Mouse (Mus musculus) ovary, adult 18-20 months (tissue): ENCODE results near the gene Igfbp2.

Experiments used
- DNase-seq: peaks from one replicate; pipeline ENCODE4 v3.0.0; 2022; ENCODE audit warnings: low spot score, mixed read lengths

Igfbp2 gene

DNA sequence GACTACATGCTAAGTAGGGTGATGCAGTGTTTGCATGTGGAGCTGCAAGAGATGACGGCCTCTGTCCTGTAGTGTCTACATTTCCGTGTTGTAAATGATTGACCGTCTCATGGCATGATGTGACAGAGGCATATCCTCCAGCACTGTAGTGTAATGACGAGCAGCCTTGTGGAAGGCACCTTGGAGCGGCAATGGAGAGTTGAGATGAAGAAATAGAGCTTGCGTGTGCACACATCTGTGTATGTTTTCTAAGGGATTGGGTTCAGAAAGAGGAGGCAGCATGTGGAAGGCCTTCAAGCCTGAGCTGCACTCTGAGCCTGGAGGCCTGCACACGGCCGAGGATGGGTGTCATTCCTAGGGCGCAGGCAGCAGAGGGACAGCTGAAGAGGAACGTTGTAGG lies 31.4 kb downstream of the Igfbp2 start:
- no peak for DNase-seq

DNA sequence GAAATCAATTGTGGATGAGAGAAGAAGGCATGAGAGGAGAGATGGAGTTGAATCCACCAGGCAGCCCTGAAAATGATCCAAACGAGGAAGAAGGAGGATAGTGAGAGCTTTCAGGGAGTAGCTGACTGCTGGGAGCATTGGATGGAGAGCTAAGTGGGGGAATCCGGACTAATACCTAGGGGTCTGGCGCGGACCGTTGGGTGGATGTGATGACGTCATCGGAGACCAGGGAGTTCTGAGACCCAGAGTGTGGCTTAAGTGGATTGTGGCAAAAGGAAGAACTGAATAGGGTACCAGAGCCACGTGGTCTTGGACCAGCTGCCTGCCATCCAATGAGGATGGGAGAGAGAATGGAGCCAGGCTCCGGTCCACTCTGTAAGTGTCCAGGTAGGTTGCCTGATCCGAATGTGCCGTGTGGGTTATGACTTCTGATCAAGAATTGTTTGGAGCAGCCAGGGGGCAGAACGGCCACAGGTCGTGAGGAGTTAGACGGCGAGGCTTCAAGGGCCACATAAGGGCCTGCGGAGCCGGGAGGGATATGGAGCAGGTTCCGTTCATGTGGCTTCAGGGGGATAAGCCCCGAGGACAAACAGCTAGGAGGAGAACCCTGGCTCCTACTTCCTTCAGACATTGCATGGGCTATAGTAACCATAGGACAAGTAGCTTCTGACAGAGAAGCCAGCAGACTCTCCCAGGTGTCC lies 32.1 kb downstream of the Igfbp2 start:
- no peak for DNase-seq

DNA sequence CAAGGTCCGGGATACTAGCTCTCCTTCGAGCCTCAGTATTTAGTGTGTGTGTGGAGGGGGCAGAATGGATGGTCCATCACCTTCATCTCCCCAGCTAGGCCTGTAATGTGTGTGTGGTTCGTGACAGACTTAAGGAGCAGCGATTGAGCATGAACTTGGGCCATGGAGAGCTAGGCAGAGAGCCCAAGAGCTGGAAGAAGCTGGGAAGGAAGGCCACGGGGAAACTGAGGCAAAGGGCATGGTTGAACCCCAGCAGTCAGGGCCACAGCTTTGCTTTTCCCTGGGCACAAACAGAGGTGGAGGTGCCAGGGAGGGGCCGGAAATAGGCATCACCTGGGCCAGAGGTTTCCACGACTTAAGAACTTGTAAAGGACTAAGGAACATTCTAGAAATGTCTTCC lies 32.8 kb downstream of the Igfbp2 start:
- DNase-seq: no peak

DNA sequence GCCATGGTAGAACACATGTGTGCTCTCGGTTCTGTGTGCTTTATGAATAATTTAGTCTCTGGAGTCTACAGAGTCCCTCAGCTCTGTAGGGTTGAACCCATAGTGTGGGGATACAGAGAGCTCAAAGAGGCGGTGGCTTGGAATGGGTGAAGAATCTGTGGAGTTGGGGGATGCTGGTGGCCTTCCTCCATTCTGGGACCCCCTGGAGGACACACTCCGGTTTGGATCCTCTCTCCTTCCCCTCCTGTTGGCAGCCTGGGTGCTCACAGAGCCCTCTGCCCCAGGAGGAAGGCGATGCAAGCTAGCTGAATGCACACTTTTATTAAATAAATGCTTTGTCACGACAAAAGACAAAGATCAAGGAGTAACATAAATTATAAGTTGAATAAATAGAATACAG lies 33.3 kb downstream of the Igfbp2 start:
- no peak for DNase-seq

DNA sequence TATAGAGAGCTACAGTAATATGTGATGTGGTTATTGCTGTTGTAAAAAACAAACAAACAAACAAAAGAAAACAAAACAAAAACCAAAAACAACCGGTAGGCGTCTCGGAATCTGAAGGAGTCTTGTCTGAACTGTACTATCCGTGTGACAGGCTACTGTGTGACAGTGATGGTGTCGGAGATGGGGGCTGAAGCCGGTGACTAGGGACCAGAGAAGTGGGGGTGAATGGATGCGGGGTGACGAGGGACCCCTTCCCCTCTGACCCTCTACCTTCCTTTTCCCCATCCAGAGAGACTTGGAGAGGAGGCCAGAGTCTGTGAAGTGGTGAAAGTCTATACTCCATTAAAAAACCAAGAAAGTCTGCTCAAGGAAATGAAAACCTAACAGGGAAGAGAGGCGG lies 34.0 kb downstream of the Igfbp2 start:
- no peak for DNase-seq

DNA sequence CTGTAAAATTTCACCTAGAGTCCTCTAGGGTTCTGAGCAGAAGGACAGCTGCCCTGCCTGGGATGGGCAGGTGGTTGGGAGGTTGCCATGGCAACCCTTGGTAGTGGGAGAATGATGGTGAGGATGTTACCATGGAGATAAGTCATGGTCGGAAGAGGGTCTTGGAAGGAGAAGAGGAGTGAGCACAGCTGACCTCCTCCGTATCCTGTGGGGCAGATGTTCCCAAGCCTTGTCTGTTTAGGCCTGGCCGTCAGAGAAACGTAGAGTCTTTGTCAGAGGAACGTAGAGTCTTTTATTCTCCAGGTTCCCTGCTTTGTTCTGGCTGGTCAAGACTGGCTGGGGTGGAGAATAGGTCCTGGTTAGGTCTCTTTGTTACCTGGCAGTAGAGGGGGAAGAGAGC lies 34.6 kb downstream of the Igfbp2 start:
- DNase-seq: no peak

DNA sequence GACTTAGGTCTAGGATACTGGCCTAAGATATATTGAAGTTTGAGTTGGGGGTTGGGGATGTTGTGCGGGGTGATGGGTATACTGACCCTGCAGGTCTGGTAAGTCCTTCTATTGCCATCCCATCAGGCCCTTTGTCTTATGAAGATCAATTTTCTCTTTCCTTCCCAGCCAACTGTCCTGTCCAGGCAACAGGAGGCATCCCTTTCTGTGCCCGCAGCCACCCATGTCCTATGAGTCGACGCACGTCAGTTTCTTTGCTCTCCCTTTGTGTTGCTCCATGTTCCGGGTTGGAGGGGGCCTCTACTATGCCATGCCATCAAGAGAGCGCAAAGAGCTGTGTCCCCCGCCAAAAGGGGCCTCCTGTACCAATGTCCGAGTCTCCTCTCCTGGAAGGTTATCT lies 35.7 kb downstream of the Igfbp2 start:
- DNase-seq: no peak

DNA sequence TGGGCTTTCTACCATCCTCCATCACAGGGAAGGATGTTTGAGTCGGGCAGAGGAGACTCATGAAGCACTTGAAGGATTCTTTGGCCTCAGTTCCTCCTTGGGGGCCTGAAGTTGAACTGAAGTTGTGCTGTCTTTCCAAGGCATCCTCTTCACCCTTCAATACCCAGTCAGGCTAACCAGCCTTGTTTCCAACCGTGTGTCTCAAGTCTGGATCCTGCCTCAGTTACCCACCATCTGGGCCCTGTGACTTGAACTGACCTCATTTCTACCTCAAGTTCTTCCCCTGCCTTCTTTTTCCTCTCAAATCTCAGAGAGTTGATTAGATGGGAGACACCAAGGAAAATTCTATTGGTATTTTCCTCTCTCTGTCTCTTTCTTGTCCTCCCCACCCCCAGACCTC lies 36.2 kb downstream of the Igfbp2 start:
- DNase-seq: no peak

DNA sequence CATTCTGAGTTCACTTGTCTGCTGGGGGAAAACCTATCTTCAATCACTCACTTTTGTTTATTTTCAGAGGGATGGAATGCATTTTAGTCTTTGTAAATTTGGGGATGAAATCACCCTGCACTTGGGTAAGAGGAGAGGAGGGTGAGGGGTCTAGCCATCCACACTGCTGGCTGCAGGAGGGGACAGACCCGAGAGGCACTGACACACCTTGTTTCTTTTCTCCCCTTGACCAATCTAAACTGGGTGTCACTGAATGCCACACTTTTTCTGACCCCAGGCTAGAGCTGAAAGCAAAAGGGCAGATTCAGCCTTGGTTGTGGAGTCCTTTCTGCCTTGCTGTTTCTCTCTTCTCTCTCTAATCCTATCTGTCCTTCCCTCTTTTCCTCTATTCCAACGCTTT lies 37.4 kb downstream of the Igfbp2 start:
- no peak for DNase-seq

DNA sequence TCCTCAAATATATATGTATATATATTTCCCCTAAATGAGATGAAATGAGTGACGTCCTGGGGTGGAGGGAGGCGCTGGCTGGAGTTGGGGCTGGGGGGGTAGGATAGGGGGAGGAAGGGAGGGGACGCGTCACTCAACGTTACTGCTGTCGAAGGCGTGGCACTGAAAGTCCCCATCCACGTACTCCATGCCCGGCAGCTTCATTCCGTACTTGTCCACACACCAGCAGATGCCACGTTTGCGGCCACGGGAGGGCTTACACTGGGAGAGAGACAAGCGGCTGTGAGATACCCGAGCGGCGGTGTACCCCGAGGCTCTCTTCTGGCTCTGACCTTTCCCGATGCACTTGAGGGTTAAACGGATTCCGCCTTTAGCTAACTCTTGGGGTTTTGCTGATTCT lies 37.9 kb downstream of the Igfbp2 start:
- no peak for DNase-seq

DNA sequence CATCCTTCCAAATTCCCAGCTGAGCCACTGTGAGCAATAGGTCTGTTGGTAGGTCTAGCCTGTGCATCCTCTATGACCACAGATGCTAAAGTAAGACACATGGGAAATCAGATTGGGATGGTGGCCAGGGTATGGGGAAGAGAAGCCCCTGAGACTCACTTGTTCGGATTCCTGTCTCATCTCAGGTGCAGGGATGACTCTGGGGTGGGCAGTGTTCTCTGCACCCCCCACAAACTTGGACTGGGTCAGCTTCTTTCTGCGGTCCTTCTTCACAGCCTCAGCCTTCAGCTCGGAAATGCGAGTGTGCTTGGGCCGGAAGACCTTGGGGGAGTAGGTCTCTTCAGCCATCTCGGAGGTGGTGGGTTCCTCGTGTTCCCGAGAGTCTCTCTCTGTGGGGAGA lies 39.4 kb downstream of the Igfbp2 start:
- no peak for DNase-seq

DNA sequence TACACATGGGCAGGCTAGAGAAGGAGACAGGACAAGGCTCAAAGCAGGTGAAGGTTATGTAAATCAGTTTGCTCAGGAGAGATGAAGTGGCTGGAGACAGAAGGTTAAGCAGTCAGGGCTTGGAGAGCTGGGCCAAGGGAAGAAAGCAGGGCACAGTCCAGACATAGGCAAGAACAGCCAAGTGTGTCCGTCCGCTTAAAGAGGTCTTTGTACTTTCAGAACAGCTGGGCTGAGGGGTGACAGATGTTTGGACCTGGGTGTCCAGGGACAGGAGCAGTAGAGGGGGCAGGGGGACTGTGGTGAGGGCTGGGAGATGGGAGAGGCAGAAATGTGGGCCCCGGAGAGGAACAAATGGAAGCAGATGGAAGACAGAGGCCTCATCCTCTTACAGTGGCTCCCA lies 40.0 kb downstream of the Igfbp2 start:
- no peak for DNase-seq

DNA sequence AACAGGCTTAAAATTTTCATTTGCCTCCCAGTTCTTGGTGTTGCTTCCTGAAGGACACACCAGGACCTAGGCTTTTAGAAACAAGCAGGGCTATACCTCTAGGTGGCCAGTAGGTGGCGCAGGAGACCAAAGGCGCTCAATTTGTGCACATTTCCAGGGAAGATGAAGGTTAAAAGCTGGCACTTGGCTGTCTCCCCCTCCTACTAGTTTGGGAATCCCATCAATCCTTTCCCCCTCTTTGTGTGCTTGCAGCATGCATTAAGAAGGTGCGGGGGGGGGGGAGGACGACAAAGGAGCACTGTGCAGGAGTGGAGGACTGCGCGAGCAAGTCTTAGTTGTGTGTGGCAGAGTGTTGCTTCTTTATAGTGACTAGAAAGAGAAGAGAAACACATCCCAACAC lies 41.6 kb downstream of the Igfbp2 start:
- DNase-seq: peak; percentile 53

DNA sequence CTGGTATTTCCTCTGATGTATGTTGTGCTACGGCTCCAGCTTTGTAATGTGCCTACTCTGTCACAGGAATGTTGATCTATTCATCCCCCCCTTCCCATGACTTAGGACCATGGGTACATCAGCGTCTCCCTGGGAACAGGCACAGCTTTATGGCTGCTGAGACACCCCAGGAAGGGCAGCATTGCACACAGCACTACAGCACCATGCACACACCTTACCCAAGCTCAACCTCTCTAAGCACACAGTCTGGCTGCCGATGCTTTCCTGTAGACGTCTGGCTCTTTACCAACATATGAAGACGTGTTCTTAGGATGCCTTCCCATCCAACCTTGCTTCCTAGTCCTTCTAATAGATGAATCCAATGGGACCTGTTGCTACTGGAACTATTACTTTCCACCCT lies 42.1 kb downstream of the Igfbp2 start:
- no peak for DNase-seq

DNA sequence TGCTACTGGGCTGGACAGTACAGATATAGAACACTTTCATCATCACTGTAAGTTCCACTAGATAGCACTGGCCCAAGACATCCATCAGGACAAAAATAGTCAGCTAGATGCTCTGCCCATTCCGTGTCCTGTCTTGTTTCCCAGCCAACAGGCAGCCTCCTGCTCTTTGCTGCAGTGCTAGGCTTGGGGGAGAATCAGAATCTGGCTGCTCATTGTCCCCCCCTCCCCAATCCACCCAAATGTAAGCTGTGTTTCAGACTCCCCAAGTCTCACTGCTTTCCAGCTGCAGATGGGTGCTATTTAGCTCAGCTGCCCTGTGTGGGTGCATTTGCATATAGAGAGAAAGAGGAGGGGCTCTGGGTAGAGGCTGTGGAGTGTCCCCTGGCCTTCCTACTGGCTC lies 43.0 kb downstream of the Igfbp2 start:
- no peak for DNase-seq

DNA sequence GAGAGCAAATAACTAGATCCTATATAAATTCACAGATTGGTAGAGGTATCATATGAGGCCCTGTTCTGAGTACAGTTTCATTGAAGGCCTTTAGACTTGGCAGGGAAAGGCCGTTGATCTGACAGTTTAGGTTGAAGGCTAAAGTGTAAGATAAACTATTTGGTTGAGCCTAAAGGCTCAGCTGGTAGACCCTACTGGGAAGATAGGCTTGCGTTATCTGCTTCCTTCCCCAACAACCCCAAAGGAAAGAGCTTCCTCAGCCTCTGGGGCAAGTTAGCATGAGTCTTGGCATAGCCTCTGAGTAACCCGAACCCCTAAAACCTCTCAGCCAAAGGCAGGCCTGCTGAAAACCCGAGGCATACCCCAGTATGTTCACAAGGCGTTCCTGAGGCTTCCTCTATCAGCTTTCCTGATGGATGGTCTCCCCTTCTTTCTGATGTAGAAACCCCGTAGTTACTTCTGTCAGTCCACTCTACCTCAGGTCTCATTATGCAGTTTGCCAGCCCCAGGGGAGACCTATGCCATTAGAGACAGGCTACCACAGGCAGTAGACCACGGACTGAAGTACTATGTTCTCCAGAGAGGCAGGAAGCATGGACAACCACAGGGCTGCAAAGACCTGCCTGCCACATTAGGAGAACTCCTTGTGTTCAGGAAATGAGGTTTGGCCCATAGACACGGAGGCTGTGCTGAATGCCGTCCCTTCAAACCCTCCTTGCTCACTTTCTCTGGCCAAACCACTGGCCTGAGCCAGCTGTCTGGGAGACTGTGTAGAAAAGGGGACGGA lies 44.3 kb downstream of the Igfbp2 start:
- no peak for DNase-seq

DNA sequence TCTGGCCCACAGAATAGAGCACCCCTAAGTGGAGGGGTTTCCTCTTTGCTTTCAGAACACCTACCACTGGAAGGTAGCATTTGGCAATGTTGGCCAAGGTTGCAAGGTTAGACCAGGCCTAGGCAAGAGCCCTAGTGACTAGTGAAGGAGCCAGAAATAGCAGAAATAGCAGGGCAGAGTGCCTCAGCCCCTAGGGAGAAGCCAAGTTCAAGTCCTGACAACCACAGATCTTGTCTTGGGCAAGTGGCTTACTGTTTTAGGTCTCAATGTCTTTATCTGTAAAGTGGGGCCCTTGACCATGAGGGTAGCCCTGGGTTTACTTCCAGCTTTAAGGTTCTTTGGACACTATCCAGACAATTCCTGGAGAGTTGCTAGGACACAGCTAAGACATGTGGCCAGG lies 45.0 kb downstream of the Igfbp2 start:
- DNase-seq: no peak

DNA sequence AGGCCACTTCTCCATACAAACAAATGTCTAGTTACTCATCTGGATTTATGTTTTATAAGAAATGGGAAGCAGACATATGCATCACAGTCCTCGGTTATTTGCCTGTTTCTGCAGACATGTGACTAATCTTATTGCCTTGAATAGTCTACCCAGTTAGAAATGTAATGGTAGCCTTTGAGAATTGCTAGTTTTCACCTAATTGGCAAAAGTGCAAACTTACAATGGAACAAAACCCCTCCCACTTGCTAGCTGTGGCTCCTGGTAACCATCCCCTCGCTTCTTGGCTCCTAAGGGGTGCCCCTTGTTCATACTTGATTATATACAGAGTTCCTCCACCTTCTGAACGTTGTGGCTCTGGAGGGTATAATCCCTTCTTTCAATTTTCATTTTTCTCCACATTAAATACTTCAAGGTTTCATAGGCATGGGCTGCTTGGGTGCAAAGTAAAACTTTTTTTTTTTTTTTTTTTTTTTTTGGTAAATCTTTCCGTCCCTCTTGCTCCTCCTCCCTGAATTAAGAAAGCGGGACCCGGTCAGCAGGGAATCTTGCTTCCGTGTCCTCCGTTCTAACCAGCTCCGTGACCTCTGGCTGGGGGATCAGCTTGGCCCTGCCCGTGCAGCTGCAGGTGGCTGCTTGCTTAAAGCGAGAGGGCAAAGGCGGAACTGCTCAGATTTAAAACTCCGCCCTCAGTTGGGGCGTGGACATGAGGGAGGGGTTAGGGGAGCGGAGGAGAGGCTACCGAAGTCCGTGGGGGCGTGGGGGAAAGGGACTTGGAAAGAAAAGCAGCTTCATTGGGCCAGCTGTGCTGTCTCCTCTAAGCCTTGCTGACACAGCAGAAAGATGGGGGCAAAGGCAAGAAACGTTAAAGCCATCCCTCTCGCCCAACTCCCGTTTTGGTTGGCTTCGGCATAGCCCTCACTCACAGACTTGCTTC lies 45.6 kb downstream of the Igfbp2 start:
- peak; percentile 79 for DNase-seq

DNA sequence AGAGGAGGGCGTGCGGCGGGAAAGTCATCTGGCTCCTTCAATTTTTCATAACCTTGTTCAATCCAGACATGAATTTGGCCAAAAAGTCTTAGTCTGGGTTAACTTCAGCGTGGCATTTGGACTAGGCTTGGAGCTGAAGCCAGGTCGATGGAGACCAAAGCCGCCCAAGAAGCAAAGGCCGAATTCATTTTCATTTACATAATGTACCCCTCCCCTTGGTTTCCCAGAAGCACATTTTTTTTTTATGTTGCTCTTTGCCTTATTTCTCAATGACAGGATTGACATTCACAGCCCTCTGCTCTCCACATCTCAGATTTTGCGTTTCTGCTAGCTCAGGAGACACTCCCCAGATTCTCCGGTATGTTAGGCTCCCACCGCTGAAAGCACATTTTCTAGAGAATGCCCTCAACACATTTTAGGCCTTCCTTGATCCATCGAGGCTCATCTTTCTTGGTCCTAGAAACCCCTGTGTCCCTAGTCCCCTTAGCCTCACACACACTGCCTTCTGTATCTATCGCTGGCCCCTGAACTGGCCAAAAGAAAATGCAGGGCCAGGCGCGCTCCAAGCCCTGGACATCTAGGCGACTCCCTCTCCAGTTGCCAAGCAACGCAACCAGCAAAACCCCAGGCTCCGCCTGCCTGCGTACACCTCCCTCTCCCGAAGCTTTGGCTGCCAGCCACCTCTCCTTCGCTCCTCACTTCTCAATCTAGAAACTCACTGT lies 46.5 kb downstream of the Igfbp2 start:
- peak; percentile 88 for DNase-seq

DNA sequence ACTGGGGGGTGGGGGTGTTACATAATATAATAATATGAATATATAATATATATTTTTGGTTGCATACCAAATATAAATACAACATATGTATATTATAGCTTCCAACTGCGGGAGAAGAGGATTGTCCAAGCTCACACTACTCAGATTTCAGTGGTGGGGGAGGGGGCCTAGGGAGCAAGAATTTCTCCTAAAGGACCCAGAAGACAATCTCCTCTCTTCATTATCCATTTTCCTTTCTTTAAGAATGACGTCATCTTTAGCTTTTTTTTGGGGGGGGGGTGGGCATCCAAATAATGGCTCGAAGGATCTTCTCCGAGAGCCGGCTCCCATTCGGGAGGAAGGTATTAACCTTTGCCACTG lies 47.0 kb downstream of the Igfbp2 start:
- DNase-seq: no peak

DNA sequence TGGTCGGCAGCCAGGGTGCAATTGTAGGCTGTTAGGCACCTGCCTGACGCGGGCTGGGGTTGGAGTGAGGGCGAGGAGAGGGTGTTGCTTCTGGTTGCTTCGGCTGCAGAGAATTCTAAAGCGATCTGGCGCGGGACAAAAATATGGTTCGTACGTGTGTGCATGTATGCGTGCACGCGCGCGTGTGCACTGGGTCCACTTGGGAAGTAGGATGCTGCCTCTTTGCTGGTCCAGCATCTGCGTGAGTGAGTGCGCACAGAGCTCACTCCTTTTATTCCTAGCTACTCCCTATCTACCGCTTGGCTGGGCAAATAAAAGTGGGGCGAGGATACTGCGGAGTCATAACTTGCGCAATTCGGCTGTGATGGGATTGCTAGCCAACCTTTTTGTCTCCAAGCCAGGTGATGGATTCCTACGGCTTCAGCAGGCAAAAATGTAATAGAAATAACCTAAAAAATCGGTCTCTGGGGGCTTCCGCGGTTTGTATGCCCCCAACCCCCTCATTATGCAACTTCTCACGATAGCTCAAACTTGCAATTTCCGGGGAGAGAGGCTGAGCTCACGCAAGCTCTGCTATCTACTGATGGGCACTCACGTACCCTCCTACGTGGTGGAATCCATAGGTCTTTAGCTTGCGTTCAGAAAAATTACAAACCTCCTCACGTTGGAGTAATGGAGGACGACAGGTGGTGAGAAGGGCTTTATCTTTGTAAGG lies 47.6 kb downstream of the Igfbp2 start:
- DNase-seq: no peak

DNA sequence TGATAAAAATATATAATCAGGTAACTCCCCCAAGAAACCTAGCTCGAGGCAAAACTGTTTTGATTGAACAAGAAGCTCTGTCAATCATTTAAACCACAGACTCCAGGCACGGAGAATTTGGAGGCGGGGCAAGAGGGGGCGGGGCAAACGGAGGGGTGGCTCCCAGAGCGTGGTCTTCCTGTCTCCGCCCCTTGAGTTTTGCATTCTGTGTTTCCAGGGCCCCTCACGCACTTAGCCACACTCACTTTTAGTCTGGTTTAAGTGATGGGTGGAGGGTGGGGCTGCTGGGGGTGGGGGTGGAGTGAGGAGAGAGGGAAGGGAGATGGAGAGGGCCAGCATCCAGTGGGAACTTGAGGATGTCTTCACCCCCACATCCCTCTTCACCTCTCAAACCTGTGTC lies 48.2 kb downstream of the Igfbp2 start:
- DNase-seq: peak; percentile 43
